In genomic region chr4:135181819-135182218, GRCm38 (mm10) we compare ENCODE assay signal across 1 mouse cellular context.
TF ChIP-seq lines count a peak whose summit lies in the region.

No protein-coding gene starts in this region.

TF ChIP-seq in CH12.LX, 34 proteins besides CTCF, POLR2A, EP300 and RAD21 (continued from another document):
- TF ChIP-seq JUN (IDR thresholded peaks at IDR 0.05; ENCODE audit: insufficient read depth, low read depth, low read length), result peak; percentile 69; the same call in 1 of the 2 replicates
- 0 out of 2 replicates have a peak, but pooled peaks have one; percentile 10 for TF ChIP-seq RCOR1 (conservative IDR thresholded peaks at IDR 0.05; ENCODE audit: low read depth, low read length)
